Mouse (Mus musculus) kidney, embryonic 14.5 days (tissue): ENCODE results near the gene Gm21969. TPM values are rescaled to one million over a fixed set of nuclear protein-coding genes. Genes with fewer than 3 reads are reported as not detected.

Experiments
- ATAC-seq: fragments of 200-750 bp; cut with Nextera tagmentation; 2 replicates; pipeline ENCODE4 v1.8.0; 2017; ENCODE audit warnings: moderate number of reproducible peaks, mild to moderate bottlenecking, moderate TSS enrichment, moderate library complexity; ENCODE audit not compliant: low FRiP score, low TSS enrichment
- H3K27ac ChIP-seq: fragments of 300-500 bp; sonication (generic); 2 replicates; pipeline ENCODE4 v1.5.1; 2014; ENCODE audit warnings: low read depth, mild to moderate bottlenecking, low read length, moderate library complexity, mixed read lengths
- H3K27me3 ChIP-seq: fragments of 300-500 bp; sonication (generic); 2 replicates; pipeline ENCODE4 v1.6.1; 2014; ENCODE audit warnings: mild to moderate bottlenecking, low read length; ENCODE audit not compliant: control insufficient read depth, insufficient read depth
- H3K36me3 ChIP-seq: fragments of 300-500 bp; sonication (generic); 2 replicates; pipeline ENCODE4 v1.6.1; 2014; ENCODE audit warnings: low read length, mixed read lengths; ENCODE audit not compliant: control insufficient read depth, insufficient read depth
- H3K4me1 ChIP-seq: fragments of 300-500 bp; sonication (generic); 2 replicates; pipeline ENCODE4 v1.6.1; 2014; ENCODE audit warnings: low read length, mixed read lengths; ENCODE audit not compliant: control insufficient read depth, insufficient read depth
- H3K4me2 ChIP-seq: fragments of 300-500 bp; sonication (generic); replicated peaks from 2 replicates; pipeline ENCODE4 v1.6.1; 2014; ENCODE audit warnings: low read depth, mild to moderate bottlenecking, low read length
- H3K4me3 ChIP-seq: fragments of 300-500 bp; sonication (generic); 2 replicates; pipeline ENCODE4 v1.5.1; 2014; ENCODE audit warnings: mild to moderate bottlenecking, low read length
- H3K9ac ChIP-seq: fragments of 300-500 bp; sonication (generic); 2 replicates; pipeline ENCODE4 v1.6.1; 2014; ENCODE audit warnings: low read depth, mild to moderate bottlenecking, low read length, moderate library complexity
- H3K9me3 ChIP-seq: fragments of 300-500 bp; sonication (generic); 2 replicates; pipeline ENCODE4 v1.6.1; 2016; ENCODE audit warnings: low read length; ENCODE audit not compliant: control insufficient read depth
- WGBS: fragments of 180-500 bp; shearing (Covaris S2); extraction: QIAGEN DNeasy Blood & Tissue Kit; methylation state at CpG from one replicate; pipeline ENCODE4 v1.1.7; 2014; 5-methylcytosine and 5-hydroxymethylcytosine counted together
- polyA plus RNA-seq: library from polyadenylated mRNA; unstranded; fragments of >200 nt; fragmentation: Nextera tagmentation; extraction: Ambion mirVana; gene quantifications from 2 replicates; pipeline ENCODE4 v1.2.1, GENCODE M21; 2014

Gene Gm21969
- polyA plus RNA-seq, 1 experiment from 2014 or later, result not detected

- no peak for ATAC-seq
Observed at GRCm38 (mm10) chr4:139683728-139684638, 81.0 kb downstream of the Gm21969 start.

GRCm38 (mm10) chr4:139684639-139685017 lies 81.6 kb downstream of the Gm21969 start:
- no peak overlapping the region for H3K4me2 ChIP-seq
- H3K36me3 ChIP-seq, result no peaks in the 10 kb centered on the region
- no peak overlapping the region for H3K27ac ChIP-seq
- 0 out of 2 replicates have a peak, but pooled peaks have one; percentile 20 for ATAC-seq
- 8% methylated on average over 3 of the region's 3 CpGs for WGBS
- H3K9me3 ChIP-seq, result peaks cover 6% of the 10 kb centered on the region; the same call in 1 of the 2 replicates
- no peaks in the 10 kb centered on the region for H3K27me3 ChIP-seq
- no peaks in the 10 kb centered on the region for H3K4me1 ChIP-seq
- no peak overlapping the region for H3K9ac ChIP-seq
- no peak overlapping the region for H3K4me3 ChIP-seq

More at GRCm38 (mm10) chr4:139683728-139684638, 81.0 kb downstream of the Gm21969 start:
- H3K36me3 ChIP-seq, result no peaks in the 10 kb centered on the region
- no peaks in the 10 kb centered on the region for H3K4me1 ChIP-seq
- H3K4me2 ChIP-seq, result no peak overlapping the region
- H3K4me3 ChIP-seq, result no peak overlapping the region
- 76% methylated on average over 22 of the region's 22 CpGs for WGBS
- H3K9ac ChIP-seq, result no peak overlapping the region
- H3K27ac ChIP-seq, result no peak overlapping the region
- no peaks in the 10 kb centered on the region for H3K27me3 ChIP-seq
- peaks cover 10% of the 10 kb centered on the region; the same call in 1 of the 2 replicates for H3K9me3 ChIP-seq

- no peaks in the 10 kb centered on the region for H3K27me3 ChIP-seq
- no peaks in the 10 kb centered on the region for H3K4me1 ChIP-seq
- no peaks in the 10 kb centered on the region for H3K9me3 ChIP-seq
- no peak overlapping the region for H3K4me3 ChIP-seq
- H3K27ac ChIP-seq, result no peak overlapping the region
- no peak overlapping the region for H3K9ac ChIP-seq
- no peak overlapping the region for H3K4me2 ChIP-seq
- ATAC-seq, result no peak
- H3K36me3 ChIP-seq, result no peaks in the 10 kb centered on the region
- 83% methylated on average over 9 of the region's 9 CpGs for WGBS
Observed at GRCm38 (mm10) chr4:139688058-139688457, 85.1 kb downstream of the Gm21969 start.

GRCm38 (mm10) chr4:139689627-139690269 lies 86.8 kb downstream of the Gm21969 start:
- H3K4me2 ChIP-seq, result no peak overlapping the region
- no peak overlapping the region for H3K9ac ChIP-seq
- no peaks in the 10 kb centered on the region for H3K27me3 ChIP-seq
- no peak overlapping the region for H3K4me3 ChIP-seq
- H3K36me3 ChIP-seq, result no peaks in the 10 kb centered on the region
- H3K9me3 ChIP-seq, result no peaks in the 10 kb centered on the region
- ATAC-seq, result no peak
- 38% methylated on average over 7 of the region's 7 CpGs for WGBS
- no peak overlapping the region for H3K27ac ChIP-seq
- H3K4me1 ChIP-seq, result no peaks in the 10 kb centered on the region

GRCm38 (mm10) chr4:139693315-139693714 lies 90.3 kb downstream of the Gm21969 start:
- no peak overlapping the region for H3K27ac ChIP-seq
- H3K36me3 ChIP-seq, result no peaks in the 10 kb centered on the region
- no peak for ATAC-seq
- H3K9ac ChIP-seq, result no peak overlapping the region
- WGBS, result 59% methylated on average over 5 of the region's 5 CpGs
- H3K27me3 ChIP-seq, result no peaks in the 10 kb centered on the region
- H3K4me3 ChIP-seq, result no peak overlapping the region
- peaks cover 6% of the 10 kb centered on the region; the same call in 1 of the 2 replicates for H3K4me1 ChIP-seq
- H3K4me2 ChIP-seq, result no peak overlapping the region
- H3K9me3 ChIP-seq, result no peaks in the 10 kb centered on the region

GRCm38 (mm10) chr4:139697755-139698154 lies 94.8 kb downstream of the Gm21969 start:
- Histone ChIP-seq H3K4me1 (peaks cover 6% of the 10 kb centered on the region; the same call in 1 of the 2 replicates), H3K9ac (no peak overlapping the region), H3K4me3 (no peak overlapping the region), H3K4me2 (no peak overlapping the region), H3K36me3 (no peaks in the 10 kb centered on the region), H3K9me3 (no peaks in the 10 kb centered on the region), H3K27me3 (no peaks in the 10 kb centered on the region), H3K27ac (no peak overlapping the region)
- ATAC-seq, result peak; percentile 66
- WGBS, result 6% methylated on average over 9 of the region's 9 CpGs

- Histone ChIP-seq H3K36me3 (no peaks in the 10 kb centered on the region), H3K27me3 (no peaks in the 10 kb centered on the region), H3K4me3 (no peak overlapping the region), H3K4me1 (peaks cover 6% of the 10 kb centered on the region; the same call in 1 of the 2 replicates), H3K27ac (no peak overlapping the region), H3K9ac (no peak overlapping the region), H3K9me3 (no peaks in the 10 kb centered on the region), H3K4me2 (no peak overlapping the region)
- ATAC-seq, result no peak
- WGBS, result 31% methylated on average over 8 of the region's 8 CpGs
Observed at GRCm38 (mm10) chr4:139698602-139699001, 95.6 kb downstream of the Gm21969 start.

GRCm38 (mm10) chr4:139702914-139703313 lies 99.9 kb downstream of the Gm21969 start:
- Histone ChIP-seq H3K4me2 (no peak overlapping the region), H3K4me3 (no peak overlapping the region), H3K4me1 (no peaks in the 10 kb centered on the region), H3K36me3 (no peaks in the 10 kb centered on the region), H3K27ac (no peak overlapping the region), H3K9ac (no peak overlapping the region), H3K9me3 (no peaks in the 10 kb centered on the region), H3K27me3 (no peaks in the 10 kb centered on the region)
- WGBS, result 66% methylated on average over 4 of the region's 4 CpGs
- no peak for ATAC-seq

- no peak overlapping the region for H3K27ac ChIP-seq
- H3K36me3 ChIP-seq, result no peaks in the 10 kb centered on the region
- H3K9ac ChIP-seq, result no peak overlapping the region
- H3K4me3 ChIP-seq, result no peak overlapping the region
- no peaks in the 10 kb centered on the region for H3K27me3 ChIP-seq
- no peak for ATAC-seq
- H3K9me3 ChIP-seq, result no peaks in the 10 kb centered on the region
- WGBS, result 83% methylated on average over 11 of the region's 11 CpGs
- H3K4me2 ChIP-seq, result no peak overlapping the region
- no peaks in the 10 kb centered on the region for H3K4me1 ChIP-seq
Observed at GRCm38 (mm10) chr4:139703468-139703867, 100.5 kb downstream of the Gm21969 start.
